Mouse (Mus musculus) lung, adult 2 months (tissue): ENCODE results near the gene Ivd.

Experiments used
- CTCF ChIP-seq: fragments of 200-500 bp; IDR thresholded peaks from 2 replicates; pipeline ENCODE4 v1.5.1; 2011; ENCODE audit warnings: mild to moderate bottlenecking, low read length, control low read depth; ENCODE audit not compliant: insufficient read depth
- POLR2A ChIP-seq: fragments of 200-500 bp; IDR thresholded peaks from 2 replicates; pipeline ENCODE4 v1.6.1; 2011; ENCODE audit warnings: low read depth, mild to moderate bottlenecking, control low read depth, low read length, borderline replicate concordance; ENCODE audit errors: extremely low read depth

DNA sequence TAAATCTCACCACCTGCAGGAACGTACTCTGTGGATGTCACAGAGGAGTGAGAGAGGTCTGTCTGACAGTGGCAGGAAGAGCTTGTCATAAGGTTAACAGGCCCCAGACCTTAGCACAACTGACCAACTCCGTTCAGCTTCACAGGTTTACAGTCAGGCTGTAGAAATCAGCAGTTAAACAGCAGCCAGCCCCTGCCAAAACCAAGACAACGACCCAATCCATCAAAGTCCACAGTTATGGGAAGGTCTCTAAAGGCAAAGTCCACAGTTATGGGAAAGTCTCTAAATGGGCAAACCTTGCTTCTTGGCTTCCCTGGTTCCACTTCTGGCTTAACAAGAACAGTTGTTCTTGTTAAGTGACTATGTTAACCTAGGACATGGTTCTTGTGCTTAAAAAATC is 17.3 kb upstream of the Ivd start:
- TF ChIP-seq CTCF (no peak), POLR2A (no peak)
